Mouse (Mus musculus): Measurements from ENCODE around the gene Gfi1.

The Gfi1 gene

GRCm38 (mm10) chr5:107678392-107678791 is 47.4 kb downstream of the Gfi1 start:
- DNase-seq (ENCODE audit: low read depth, low spot score): peak; percentile 38
